Mouse (Mus musculus) spleen, adult 2 months (tissue): ENCODE data around the gene Rbl1.

Experiments
- CTCF ChIP-seq: fragments of 200-500 bp; IDR thresholded peaks from 2 replicates; pipeline ENCODE4 v1.5.1; 2011; ENCODE audit warnings: mild to moderate bottlenecking, inconsistent platforms; ENCODE audit not compliant: insufficient read depth, insufficient read length, insufficient replicate concordance; ENCODE audit errors: extremely low read depth
- POLR2A ChIP-seq: fragments of 200-500 bp; IDR thresholded peaks from 2 replicates; pipeline ENCODE4 v1.6.1; 2011; ENCODE audit warnings: low read depth, low read length, inconsistent platforms

DNA sequence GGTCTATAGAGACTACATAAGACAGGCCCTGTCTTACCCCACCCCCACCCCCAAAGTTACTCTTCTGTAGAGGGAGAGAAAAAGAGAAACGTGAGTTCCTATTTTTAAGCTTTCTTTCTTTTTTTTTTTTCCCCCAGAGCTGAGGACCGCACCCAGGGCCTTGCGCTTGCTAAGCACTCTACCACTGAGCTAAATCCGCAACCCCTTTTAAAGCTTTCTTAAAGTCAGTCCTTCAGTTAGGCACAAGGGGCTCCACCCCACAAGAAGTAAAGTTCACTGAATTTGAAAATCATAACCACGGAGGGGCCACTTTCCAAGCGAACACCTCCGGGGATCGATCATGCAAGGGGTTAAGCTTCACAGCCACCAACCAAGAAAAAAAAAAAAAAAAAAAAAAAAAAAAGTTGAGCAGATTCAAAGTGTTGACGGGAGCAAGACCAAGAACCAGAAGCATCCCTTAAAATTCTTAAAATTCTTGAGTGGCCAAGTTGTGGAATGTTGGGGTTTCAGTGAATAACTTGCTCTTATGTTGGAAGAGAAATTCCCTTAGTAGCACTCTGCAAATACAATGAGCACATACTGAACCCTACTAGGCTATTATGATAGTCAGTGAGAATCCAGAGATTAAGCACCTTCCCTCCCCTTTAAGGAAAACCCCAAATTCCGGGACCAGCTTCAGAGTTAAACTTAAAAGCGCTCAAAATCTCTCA lies 70.4 kb downstream of the Rbl1 start:
- TF ChIP-seq CTCF (no peak), POLR2A (no peak)
